Mouse (Mus musculus): Measurements from ENCODE around the gene Trip4. TPM values are rescaled to one million over a fixed set of nuclear protein-coding genes. Genes with fewer than 3 reads are reported as not detected.
A peak's percentile ranks its signal among the peaks of the same experiment; 100 is the strongest.

The Trip4 gene
- polyA plus RNA-seq, 1 experiment, result 37.4 TPM

DNA sequence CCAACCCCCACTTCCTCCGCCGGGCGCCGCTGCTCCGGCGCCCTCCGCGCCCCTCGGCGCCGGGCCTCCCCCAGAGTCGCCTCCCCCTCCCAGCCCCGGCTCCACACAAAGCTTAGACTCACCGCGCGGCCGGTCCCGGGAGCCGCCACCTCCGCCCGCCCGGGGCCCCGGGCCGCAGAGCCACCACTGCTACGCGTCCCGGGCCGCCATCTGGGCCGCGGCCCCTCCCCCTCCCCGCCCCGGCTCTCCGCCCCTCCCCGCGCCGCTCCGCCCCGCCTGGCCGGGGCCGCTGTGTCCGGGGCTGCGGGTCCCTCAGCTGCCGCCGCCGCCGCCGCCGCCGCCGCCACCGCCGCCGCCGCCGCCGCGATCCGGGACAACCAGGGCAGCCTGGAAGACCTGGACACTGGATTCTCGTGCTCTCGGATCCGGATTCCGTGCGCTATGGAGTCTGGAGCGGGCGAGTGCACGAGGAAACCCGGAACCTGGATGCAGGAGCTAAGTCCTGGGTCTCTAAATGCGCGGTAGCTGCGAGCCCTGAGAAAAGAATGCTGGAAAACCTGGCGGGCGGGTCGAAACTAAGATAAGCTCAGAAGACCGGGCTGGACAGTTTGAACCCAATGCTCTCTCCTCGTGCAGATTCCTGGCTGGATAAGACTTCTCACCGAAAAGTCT lies 81.1 kb downstream of the Trip4 start, which contains the start of gene Zfp609:
Gene Zfp609 (minus strand): TSS at position 221 of the 672 bp plus-strand sequence.
- Histone ChIP-seq H3K27ac (ENCODE audit: insufficient read depth, low read length) (peak within 1 kb of the TSS; percentile 92), H3K27me3 (ENCODE audit: control insufficient read depth, insufficient read depth, low read length, poor library complexity, severe bottlenecking) (no peaks in the 10 kb centered on the region), H3K36me3 (ENCODE audit: control insufficient read depth, insufficient read depth, low read length, poor library complexity, severe bottlenecking) (no peaks in the 10 kb centered on the region), H3K9ac (ENCODE audit: low read depth, poor library complexity, severe bottlenecking) (peak within 1 kb of the TSS; percentile 97), H3K4me3 (ENCODE audit: low read depth, low read length) (peak within 1 kb of the TSS; percentile 88), H3K4me1 (ENCODE audit: control insufficient read depth, insufficient read depth, low read length) (peaks cover 3% of the 10 kb centered on the region), H3K9me3 (replicated peaks; ENCODE audit: control insufficient read depth, insufficient read depth, low read length, poor library complexity, severe bottlenecking) (no peaks in the 10 kb centered on the region)
- peak; percentile 83 for TF ChIP-seq EP300 (IDR thresholded peaks at IDR 0.05; ENCODE audit: insufficient read depth, low read depth, low read length)
- no peak for TF ChIP-seq POLR2A (IDR thresholded peaks at IDR 0.05; ENCODE audit: insufficient read depth, low read length)
- no peak for TF ChIP-seq CTCF (IDR thresholded peaks at IDR 0.05; ENCODE audit: low read depth, low read length)

DNA sequence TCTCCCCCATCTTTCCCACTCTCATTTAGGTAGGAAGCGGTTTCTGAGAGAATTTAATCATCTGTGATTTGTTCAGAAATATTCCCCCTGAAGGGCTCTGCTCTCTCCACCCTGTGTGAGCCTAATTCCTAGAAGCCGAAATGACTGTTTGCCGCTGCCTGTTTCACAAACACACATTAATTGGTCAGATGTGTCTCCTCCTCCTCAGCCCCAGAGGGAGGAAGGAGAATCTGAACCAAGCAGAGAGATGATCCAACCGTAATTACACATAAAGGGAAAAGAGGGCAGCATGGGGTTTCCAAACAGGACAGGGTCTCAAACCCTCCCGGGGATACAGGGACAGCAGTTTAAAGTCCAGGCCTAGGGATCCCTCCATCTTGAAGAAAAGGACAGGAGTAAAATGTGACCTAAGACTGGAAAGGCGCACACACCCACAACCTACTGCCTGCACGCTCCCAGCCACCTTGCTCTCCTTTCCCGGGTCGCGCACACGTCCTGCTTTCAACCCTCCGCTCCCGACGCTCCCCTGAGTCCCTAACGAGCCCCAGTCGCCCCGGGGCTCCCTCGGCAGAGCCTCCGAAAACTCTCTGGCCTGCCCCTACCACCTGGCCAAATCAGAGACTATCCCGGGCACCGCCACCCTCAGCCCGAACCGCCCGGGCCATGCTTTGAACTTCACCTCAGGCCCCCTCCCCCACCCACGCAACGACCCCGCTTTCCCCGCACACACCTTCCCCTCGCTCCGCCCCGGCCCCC lies 81.8 kb downstream of the Trip4 start:
- peaks cover 5% of the 10 kb centered on the region for H3K4me1 ChIP-seq (ENCODE audit: control insufficient read depth, insufficient read depth, low read length)
- H3K9me3 ChIP-seq (replicated peaks; ENCODE audit: control insufficient read depth, insufficient read depth, low read length, poor library complexity, severe bottlenecking), result no peaks in the 10 kb centered on the region
- peak overlapping the region; percentile 97 for H3K9ac ChIP-seq (ENCODE audit: low read depth, poor library complexity, severe bottlenecking)
- H3K27me3 ChIP-seq (ENCODE audit: control insufficient read depth, insufficient read depth, low read length, poor library complexity, severe bottlenecking), result no peaks in the 10 kb centered on the region
- H3K36me3 ChIP-seq (ENCODE audit: control insufficient read depth, insufficient read depth, low read length, poor library complexity, severe bottlenecking), result no peaks in the 10 kb centered on the region
- H3K4me3 ChIP-seq (ENCODE audit: low read depth, low read length), result peak overlapping the region; percentile 88
- H3K27ac ChIP-seq (ENCODE audit: insufficient read depth, low read length), result peak overlapping the region; percentile 92
- TF ChIP-seq EP300 (IDR thresholded peaks at IDR 0.05; ENCODE audit: insufficient read depth, low read depth, low read length), result no peak
- TF ChIP-seq POLR2A (IDR thresholded peaks at IDR 0.05; ENCODE audit: insufficient read depth, low read length), result no peak
- TF ChIP-seq CTCF (IDR thresholded peaks at IDR 0.05; ENCODE audit: low read depth, low read length), result no peak

- Histone ChIP-seq H3K9me3 (replicated peaks; ENCODE audit: control insufficient read depth, insufficient read depth, low read length, poor library complexity, severe bottlenecking) (no peaks in the 10 kb centered on the region), H3K4me3 (ENCODE audit: low read depth, low read length) (peak overlapping the region; percentile 88), H3K27ac (ENCODE audit: insufficient read depth, low read length) (peak overlapping the region; percentile 92), H3K27me3 (ENCODE audit: control insufficient read depth, insufficient read depth, low read length, poor library complexity, severe bottlenecking) (no peaks in the 10 kb centered on the region), H3K36me3 (ENCODE audit: control insufficient read depth, insufficient read depth, low read length, poor library complexity, severe bottlenecking) (no peaks in the 10 kb centered on the region), H3K9ac (ENCODE audit: low read depth, poor library complexity, severe bottlenecking) (peak overlapping the region; percentile 97), H3K4me1 (ENCODE audit: control insufficient read depth, insufficient read depth, low read length) (peaks cover 5% of the 10 kb centered on the region)
- TF ChIP-seq POLR2A (IDR thresholded peaks at IDR 0.05; ENCODE audit: insufficient read depth, low read length) (no peak), EP300 (IDR thresholded peaks at IDR 0.05; ENCODE audit: insufficient read depth, low read depth, low read length) (no peak), CTCF (IDR thresholded peaks at IDR 0.05; ENCODE audit: low read depth, low read length) (no peak)
Measured at GRCm38 (mm10) chr9:65826226-65826587, 82.4 kb downstream of the Trip4 start.

DNA sequence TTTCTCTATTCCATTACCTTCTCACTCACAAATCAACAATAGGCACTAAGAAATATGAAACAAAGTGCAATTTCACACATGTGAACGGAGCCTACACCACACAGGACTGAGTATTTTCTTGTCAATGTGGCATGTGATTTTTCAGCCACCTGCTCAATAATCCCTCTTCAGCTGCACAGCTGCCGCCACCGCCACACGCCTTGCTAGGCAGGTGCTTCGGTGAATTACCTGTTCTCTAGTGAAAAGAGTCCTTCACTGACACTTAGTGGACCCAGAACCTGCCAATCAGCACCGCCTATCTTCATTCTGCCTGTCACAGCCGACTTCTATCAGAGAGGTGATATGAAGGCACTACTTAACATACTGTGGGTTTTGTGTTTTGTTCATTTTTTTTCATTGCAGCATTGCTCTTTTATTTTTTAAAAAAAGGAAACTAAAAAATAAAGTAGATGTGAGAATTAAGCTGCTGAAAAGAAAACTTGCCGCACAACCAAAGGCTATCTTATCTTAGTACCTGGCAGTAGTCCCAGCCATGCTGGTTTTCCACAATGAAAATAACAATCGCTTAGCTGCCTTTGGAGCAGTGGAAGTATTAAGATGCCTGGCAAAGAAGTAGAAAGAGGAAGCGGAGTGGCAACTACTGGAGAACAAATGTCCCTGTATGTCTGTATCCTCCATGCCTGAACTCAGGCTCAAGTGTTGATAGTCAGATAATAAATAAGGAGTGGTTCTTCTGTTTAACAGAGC lies 84.7 kb downstream of the Trip4 start:
- no peak for TF ChIP-seq POLR2A (IDR thresholded peaks at IDR 0.05; ENCODE audit: insufficient read depth, low read length)
- TF ChIP-seq EP300 (IDR thresholded peaks at IDR 0.05; ENCODE audit: insufficient read depth, low read depth, low read length), result no peak
- TF ChIP-seq CTCF (IDR thresholded peaks at IDR 0.05; ENCODE audit: low read depth, low read length), result no peak
- no peaks in the 10 kb centered on the region for H3K36me3 ChIP-seq (ENCODE audit: control insufficient read depth, insufficient read depth, low read length, poor library complexity, severe bottlenecking)

GRCm38 (mm10) chr9:65822011-65822410 lies 86.6 kb downstream of the Trip4 start:
- Histone ChIP-seq H3K27ac (ENCODE audit: insufficient read depth, low read length) (no peak overlapping the region), H3K9ac (ENCODE audit: low read depth, poor library complexity, severe bottlenecking) (no peak overlapping the region), H3K27me3 (ENCODE audit: control insufficient read depth, insufficient read depth, low read length, poor library complexity, severe bottlenecking) (no peaks in the 10 kb centered on the region), H3K36me3 (ENCODE audit: control insufficient read depth, insufficient read depth, low read length, poor library complexity, severe bottlenecking) (no peaks in the 10 kb centered on the region), H3K4me1 (ENCODE audit: control insufficient read depth, insufficient read depth, low read length) (peaks cover 2% of the 10 kb centered on the region), H3K4me3 (ENCODE audit: low read depth, low read length) (no peak overlapping the region), H3K9me3 (replicated peaks; ENCODE audit: control insufficient read depth, insufficient read depth, low read length, poor library complexity, severe bottlenecking) (no peaks in the 10 kb centered on the region)
- no peak for TF ChIP-seq CTCF (IDR thresholded peaks at IDR 0.05; ENCODE audit: low read depth, low read length)
- TF ChIP-seq POLR2A (IDR thresholded peaks at IDR 0.05; ENCODE audit: insufficient read depth, low read length), result no peak
- TF ChIP-seq EP300 (IDR thresholded peaks at IDR 0.05; ENCODE audit: insufficient read depth, low read depth, low read length), result no peak

More for the DNA sequence above, 84.7 kb downstream of the Trip4 start:
- peaks cover 3% of the 10 kb centered on the region for H3K4me1 ChIP-seq (ENCODE audit: control insufficient read depth, insufficient read depth, low read length)
- H3K9ac ChIP-seq (ENCODE audit: low read depth, poor library complexity, severe bottlenecking), result no peak overlapping the region
- H3K9me3 ChIP-seq (replicated peaks; ENCODE audit: control insufficient read depth, insufficient read depth, low read length, poor library complexity, severe bottlenecking), result no peaks in the 10 kb centered on the region
- H3K4me3 ChIP-seq (ENCODE audit: low read depth, low read length), result peak overlapping the region; percentile 46
- no peaks in the 10 kb centered on the region for H3K27me3 ChIP-seq (ENCODE audit: control insufficient read depth, insufficient read depth, low read length, poor library complexity, severe bottlenecking)
- H3K27ac ChIP-seq (ENCODE audit: insufficient read depth, low read length), result no peak overlapping the region

Data from ES-Bruce4 (cell line).